Mouse (Mus musculus): ENCODE measurements around the gene Gm42420.

DNA sequence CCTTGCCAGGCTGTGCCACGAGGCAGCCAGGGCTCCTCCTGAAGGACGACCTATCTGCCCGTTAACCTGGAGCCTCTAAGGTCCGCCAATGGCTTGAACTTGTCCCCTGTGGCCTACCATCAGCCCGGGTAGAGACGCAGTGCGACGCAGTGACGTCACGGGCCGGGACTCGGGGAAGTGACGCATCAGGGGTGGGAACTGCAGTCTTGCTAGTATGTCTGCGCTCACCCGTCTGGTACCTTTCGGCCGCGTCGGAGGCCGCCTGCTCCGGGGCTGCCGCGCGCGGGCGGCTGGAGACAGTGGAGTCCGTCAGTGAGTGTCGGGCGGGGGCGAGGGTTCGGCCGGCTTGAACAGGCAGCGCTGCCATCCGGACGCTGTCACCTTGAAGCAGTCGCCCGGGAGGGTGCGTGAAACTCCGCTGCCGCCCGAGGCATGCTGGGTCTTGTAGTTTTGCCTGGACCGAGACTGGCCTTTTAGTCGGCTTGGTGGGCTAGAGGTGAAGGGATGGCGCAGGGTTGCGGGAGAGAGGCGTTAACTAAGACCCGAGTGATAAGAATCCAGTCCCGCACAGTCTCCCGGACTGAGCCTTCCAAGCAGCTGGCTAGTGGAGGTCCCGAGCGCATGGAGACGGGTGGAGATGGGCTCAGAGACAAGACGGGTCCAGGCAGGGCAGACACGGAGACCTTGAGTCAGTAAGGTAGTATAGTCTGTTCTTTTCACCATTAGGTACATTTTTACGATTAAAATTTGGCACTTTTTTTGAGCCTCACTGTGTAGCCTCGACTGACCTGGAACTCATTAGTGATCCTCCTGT, 7.1 kb downstream of the Gm42420 start, which contains the start of gene Ndufb2:
- TF ChIP-seq CTCF (IDR thresholded peaks at IDR 0.05; ENCODE audit: borderline replicate concordance, extremely low read depth, insufficient read depth, insufficient read length) (no peak), POLR2A (IDR thresholded peaks at IDR 0.05; ENCODE audit: borderline replicate concordance, extremely low read depth, insufficient read depth, insufficient read length, poor library complexity, severe bottlenecking) (peak; percentile 53; the same call in 1 of the 2 replicates)

Data from brain, embryonic 14.5 days (tissue).